Mouse (Mus musculus) lung, postnatal 0 days (tissue): ENCODE measurements around the gene Trmt112. TPM values are rescaled to one million over a fixed set of nuclear protein-coding genes. Genes with fewer than 3 reads are reported as not detected.

Experiments used
- ATAC-seq: fragments of 200-750 bp; cut with Nextera tagmentation; 2 replicates; pipeline ENCODE4 v1.8.0; 2017; ENCODE audit warnings: moderate library complexity
- DNase-seq: peaks from one replicate; pipeline ENCODE4 v3.0.0-alpha.2; 2016; ENCODE audit warnings: low spot score
- H3K27ac ChIP-seq: fragments of 300-500 bp; sonication (generic); 2 replicates; pipeline ENCODE4 v1.5.1; 2014; ENCODE audit warnings: antibody characterized with exemption, mild to moderate bottlenecking, low read length, mixed read lengths
- H3K27me3 ChIP-seq: fragments of 300-500 bp; sonication (generic); replicated peaks from 2 replicates; pipeline ENCODE4 v1.6.1; 2014; ENCODE audit warnings: low read length, mixed read lengths; ENCODE audit not compliant: insufficient read depth
- H3K36me3 ChIP-seq: fragments of 300-500 bp; sonication (generic); 2 replicates; pipeline ENCODE4 v1.6.1; 2014; ENCODE audit warnings: low read length, mixed read lengths; ENCODE audit not compliant: insufficient read depth
- H3K4me1 ChIP-seq: fragments of 300-500 bp; sonication (generic); 2 replicates; pipeline ENCODE4 v1.6.1; 2014; ENCODE audit warnings: antibody characterized with exemption, low read depth, low read length, mixed read lengths; ENCODE audit not compliant: insufficient read depth
- H3K4me2 ChIP-seq: fragments of 300-500 bp; sonication (generic); replicated peaks from 2 replicates; pipeline ENCODE4 v1.6.1; 2014; ENCODE audit warnings: low read depth, mild to moderate bottlenecking, low read length, moderate library complexity, mixed read lengths
- H3K4me3 ChIP-seq: fragments of 300-500 bp; sonication (generic); 2 replicates; pipeline ENCODE4 v1.5.1; 2014; ENCODE audit warnings: low read depth, low read length
- H3K9ac ChIP-seq: fragments of 300-500 bp; sonication (generic); replicated peaks from 2 replicates; pipeline ENCODE4 v1.6.1; 2014; ENCODE audit warnings: low read depth, mild to moderate bottlenecking
- H3K9me3 ChIP-seq: fragments of 300-500 bp; sonication (generic); 2 replicates; pipeline ENCODE4 v1.6.1; 2016; ENCODE audit warnings: low read length, mixed read lengths
- CTCF ChIP-seq: IDR thresholded peaks from 2 replicates; pipeline ENCODE4 v1.5.1; 2016; ENCODE audit warnings: antibody characterized with exemption, mild to moderate bottlenecking
- EP300 ChIP-seq: IDR thresholded peaks from 2 replicates; pipeline ENCODE4 v1.6.1; 2016; ENCODE audit warnings: antibody characterized with exemption, mild to moderate bottlenecking, control low read depth
- WGBS: fragments of 180-500 bp; shearing (Covaris S2); extraction: QIAGEN DNeasy Blood & Tissue Kit; methylation state at CpG from one replicate; pipeline ENCODE4 v1.1.7; 2014; 5-methylcytosine and 5-hydroxymethylcytosine counted together
- polyA plus RNA-seq: library from polyadenylated mRNA; unstranded; fragments of >200 nt; fragmentation: Nextera tagmentation; extraction: Ambion mirVana; gene quantifications from 2 replicates; pipeline ENCODE4 v1.2.1, GENCODE M21; 2015

Gene Trmt112
- 89.0 and 93.3 TPM in 2 replicates for polyA plus RNA-seq

DNA sequence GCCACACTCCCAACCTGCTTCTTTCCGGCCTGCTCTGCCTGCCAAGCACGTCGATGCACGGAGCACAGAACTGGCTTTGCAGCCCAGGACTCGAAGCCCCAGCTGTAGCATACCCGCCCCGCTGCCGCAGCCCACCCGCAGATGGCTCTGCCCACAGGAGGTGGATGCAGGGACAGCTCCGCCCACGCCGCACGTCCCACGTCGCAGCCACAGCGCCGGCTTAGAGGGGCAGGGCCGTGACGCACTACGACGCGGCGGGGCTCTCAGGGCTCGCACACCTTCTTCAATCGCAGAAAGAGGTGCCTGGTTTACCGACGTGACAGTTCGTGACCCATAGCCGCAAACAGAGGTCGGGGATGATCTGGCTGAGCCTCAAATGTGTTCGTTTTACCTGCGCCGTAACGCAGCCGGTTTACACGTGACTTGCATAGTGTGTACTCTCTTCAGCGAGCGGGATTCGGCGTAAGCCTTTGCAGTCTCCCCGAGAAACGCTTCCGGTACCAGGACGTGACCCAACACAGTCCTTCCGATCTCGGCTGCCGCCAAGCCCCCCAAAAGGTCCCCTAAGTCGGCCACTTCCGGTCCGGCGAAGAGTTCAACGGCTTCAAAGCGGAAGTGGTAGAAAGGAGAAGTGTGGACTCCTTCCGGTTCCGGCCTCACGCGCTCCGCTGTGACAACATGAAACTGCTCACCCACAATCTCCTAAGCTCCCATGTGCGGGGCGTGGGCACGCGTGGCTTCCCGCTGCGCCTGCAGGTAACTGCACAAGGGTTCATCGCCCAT, at the start of gene Trmt112, which contains the start of gene Prdx5:
Gene Trmt112 (plus strand): TSS at position 192 of the 783 bp plus-strand sequence.
Gene Prdx5 (minus strand): TSS at position 600 of the 783 bp plus-strand sequence.
- H3K4me1 ChIP-seq = no peaks in the 10 kb centered on the region; the same call in 1 of the 2 replicates
- H3K4me2 ChIP-seq = peak within 1 kb of the TSS; percentile 77
- TF ChIP-seq CTCF = peak; percentile 44
- peak; percentile 64 for TF ChIP-seq EP300
- H3K27ac ChIP-seq = peak within 1 kb of the TSS; percentile 98
- no peaks in the 10 kb centered on the region for H3K9me3 ChIP-seq
- peaks cover 4% of the 10 kb centered on the region; the same call in 1 of the 2 replicates for H3K36me3 ChIP-seq
- DNase-seq (peak; percentile 98), ATAC-seq (peak; percentile 95)
- H3K4me3 ChIP-seq = peak within 1 kb of the TSS; percentile 67
- H3K27me3 ChIP-seq = no peaks in the 10 kb centered on the region
- H3K9ac ChIP-seq = peak within 1 kb of the TSS; percentile 66
- 1% methylated on average over 62 of the region's 65 CpGs for WGBS

DNA sequence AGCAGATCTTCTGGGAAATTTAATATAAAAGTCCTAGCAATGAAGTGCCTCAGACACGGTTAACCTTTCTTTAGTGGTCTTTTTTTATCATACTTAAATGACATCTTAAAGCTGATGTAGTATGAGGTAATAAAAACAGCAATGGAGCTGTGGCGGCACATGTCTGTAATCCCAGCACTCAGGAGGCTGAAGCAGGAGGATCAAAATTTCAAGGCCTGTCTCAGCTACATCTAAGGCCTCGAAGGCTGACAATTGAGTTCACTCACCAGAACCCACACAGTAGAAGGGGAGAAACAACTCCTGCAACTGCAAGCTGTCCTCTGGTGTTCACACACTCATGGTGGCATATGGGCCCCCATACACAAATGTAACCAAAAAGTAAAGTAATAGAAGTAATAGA, 49.5 kb upstream of the Trmt112 start:
- no peaks in the 10 kb centered on the region for H3K9me3 ChIP-seq
- no peaks in the 10 kb centered on the region for H3K36me3 ChIP-seq
- DNase-seq (no peak), ATAC-seq (no peak)
- 80% methylated on average over 3 of the region's 3 CpGs for whole genome bisulfite sequencing
- H3K4me1 ChIP-seq = peaks cover 5% of the 10 kb centered on the region; the same call in 1 of the 2 replicates
- H3K4me2 ChIP-seq = no peak overlapping the region
- TF ChIP-seq CTCF = no peak
- no peak for TF ChIP-seq EP300
- H3K4me3 ChIP-seq = no peak overlapping the region
- H3K27me3 ChIP-seq = 0 out of 2 replicates have a peak, but pooled peaks cover 5% of the 10 kb centered on the region
- H3K9ac ChIP-seq = no peak overlapping the region
- H3K27ac ChIP-seq = no peak overlapping the region

DNA sequence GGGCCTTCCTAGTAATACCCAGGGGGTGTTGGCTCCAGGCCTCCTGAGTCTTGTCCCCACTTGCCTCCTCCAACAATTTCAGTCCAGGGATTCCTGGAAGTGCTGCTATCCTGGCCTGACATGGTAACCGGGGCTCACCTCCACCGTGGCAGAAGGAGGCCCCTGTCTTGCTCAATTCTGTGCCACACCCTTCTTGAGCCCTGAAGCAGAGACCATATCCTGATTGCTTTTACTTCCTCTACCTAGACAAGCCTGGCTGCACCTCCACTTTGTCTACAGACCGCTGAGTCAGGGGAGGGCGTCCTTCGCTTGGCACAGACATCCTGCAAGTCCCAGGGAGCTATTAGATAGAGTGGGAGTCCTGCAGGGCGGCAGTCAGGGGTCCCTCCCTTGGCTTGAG, 48.8 kb upstream of the Trmt112 start:
- TF ChIP-seq EP300 (no peak), CTCF (no peak)

DNA sequence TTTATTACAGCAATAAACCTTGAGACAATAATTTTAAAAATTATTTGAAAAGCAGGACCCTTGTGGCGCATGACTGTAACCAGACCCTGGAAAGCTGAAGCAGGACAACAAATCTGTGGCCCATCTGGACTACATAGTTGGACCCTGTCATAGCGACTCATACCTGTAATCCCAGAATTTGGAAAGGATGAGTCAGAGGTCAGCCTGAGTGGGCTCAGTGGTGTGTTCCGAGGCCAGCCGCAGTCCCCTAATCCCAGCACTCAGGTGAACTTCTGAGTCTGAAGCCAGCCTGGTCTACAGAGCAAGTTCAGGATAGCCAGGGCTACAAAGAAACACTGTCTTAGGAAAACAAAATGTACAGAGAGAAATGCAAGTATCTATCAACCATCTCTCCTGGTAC, 48.0 kb upstream of the Trmt112 start:
- no peak overlapping the region for H3K4me3 ChIP-seq
- ATAC-seq = no peak
- H3K27me3 ChIP-seq = no peaks in the 10 kb centered on the region
- no peaks in the 10 kb centered on the region for H3K4me1 ChIP-seq
- no peak overlapping the region for H3K27ac ChIP-seq
- no peak overlapping the region for H3K9ac ChIP-seq
- 91% methylated on average over 4 of the region's 4 CpGs for WGBS
- no peak overlapping the region for H3K4me2 ChIP-seq
- no peaks in the 10 kb centered on the region for H3K36me3 ChIP-seq
- no peak for DNase-seq
- TF ChIP-seq EP300 (no peak), CTCF (no peak)
- no peaks in the 10 kb centered on the region for H3K9me3 ChIP-seq

More for the DNA sequence above, 48.8 kb upstream of the Trmt112 start:
- Histone ChIP-seq H3K27ac (no peak overlapping the region), H3K4me1 (peaks cover 3% of the 10 kb centered on the region; the same call in 1 of the 2 replicates), H3K27me3 (0 out of 2 replicates have a peak, but pooled peaks cover 2% of the 10 kb centered on the region), H3K4me3 (no peak overlapping the region), H3K4me2 (no peak overlapping the region), H3K9me3 (no peaks in the 10 kb centered on the region), H3K36me3 (no peaks in the 10 kb centered on the region), H3K9ac (no peak overlapping the region)
- WGBS = 64% methylated on average over 6 of the region's 6 CpGs
- ATAC-seq = 0 out of 2 replicates have a peak, but pooled peaks have one; percentile 26
- peak; percentile 37 for DNase-seq

DNA sequence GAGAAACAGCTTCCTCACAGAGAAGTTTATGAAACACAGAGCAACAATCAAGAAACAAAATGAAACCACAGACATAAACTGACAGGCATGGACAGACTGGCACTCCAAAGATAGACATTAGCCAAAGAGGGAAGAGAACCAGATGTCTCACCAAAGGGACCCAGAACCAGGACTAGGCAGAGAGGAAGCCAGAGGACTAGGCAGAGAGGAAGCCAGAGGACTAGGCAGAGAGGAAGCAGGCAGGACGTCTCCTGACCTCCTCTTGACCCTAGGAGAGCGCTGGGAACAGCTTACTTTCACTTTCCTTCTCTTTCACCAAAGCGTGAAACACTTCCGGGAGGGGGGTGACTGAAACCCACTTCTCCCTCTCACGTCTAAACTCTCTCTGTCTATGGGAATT, 40.1 kb upstream of the Trmt112 start:
- ATAC-seq = peak; percentile 91
- no peaks in the 10 kb centered on the region for H3K36me3 ChIP-seq

DNA sequence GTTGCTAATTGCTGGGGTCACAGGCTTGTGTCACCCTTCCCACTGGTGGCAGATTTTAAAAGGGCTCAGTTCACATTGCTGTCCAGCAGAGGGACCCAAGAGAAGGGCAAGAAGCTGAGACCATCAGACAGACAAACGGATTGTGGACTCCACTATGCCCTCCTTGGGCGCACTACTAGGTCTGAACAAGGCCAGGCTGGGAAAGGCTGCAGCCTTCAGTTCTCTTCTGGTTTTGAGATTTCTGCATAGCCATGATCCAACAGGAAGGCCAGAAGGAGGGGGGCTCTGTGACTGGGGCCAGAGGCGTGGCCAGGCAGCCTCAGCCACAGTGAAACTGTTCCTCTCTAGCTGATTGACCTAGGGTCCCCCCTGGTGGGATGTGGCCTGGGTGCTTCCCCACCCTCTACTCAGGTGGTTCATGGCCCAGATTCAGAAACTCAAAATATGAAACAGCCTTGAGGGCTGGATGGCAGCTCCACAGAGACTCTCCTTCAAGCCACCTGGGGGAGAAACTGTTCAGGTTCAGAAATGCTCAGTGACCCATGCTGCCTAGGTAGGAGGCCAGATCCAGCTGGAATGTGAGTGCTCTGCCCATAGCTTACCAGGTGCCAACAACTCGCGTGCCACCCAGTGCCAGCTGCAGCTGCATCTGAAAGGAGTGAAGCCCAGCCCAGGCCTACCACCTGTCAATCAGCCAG, 37.8 kb upstream of the Trmt112 start:
- H3K27ac ChIP-seq = no peak overlapping the region
- ATAC-seq (peak; percentile 54), DNase-seq (peak; percentile 78)

More for the DNA sequence above, 40.1 kb upstream of the Trmt112 start:
- Histone ChIP-seq H3K27ac (peak overlapping the region; percentile 72), H3K4me1 (no peaks in the 10 kb centered on the region), H3K9me3 (no peaks in the 10 kb centered on the region), H3K9ac (0 out of 2 replicates have a peak overlapping the region, but pooled peaks have one; percentile 26), H3K4me2 (peak overlapping the region; percentile 54), H3K27me3 (no peaks in the 10 kb centered on the region), H3K4me3 (peak overlapping the region; percentile 33)
- TF ChIP-seq CTCF (no peak), EP300 (no peak)
- 0% methylated on average over 5 of the region's 5 CpGs for WGBS
- peak; percentile 93 for DNase-seq

More for the DNA sequence above, 37.8 kb upstream of the Trmt112 start:
- WGBS = 69% methylated on average over 5 of the region's 5 CpGs
- Histone ChIP-seq H3K36me3 (no peaks in the 10 kb centered on the region), H3K4me3 (no peak overlapping the region), H3K9me3 (no peaks in the 10 kb centered on the region), H3K9ac (no peak overlapping the region), H3K4me1 (no peaks in the 10 kb centered on the region), H3K27me3 (no peaks in the 10 kb centered on the region), H3K4me2 (no peak overlapping the region)
- TF ChIP-seq CTCF (peak; percentile 78), EP300 (no peak)
